Mouse (Mus musculus) kidney, embryonic 15.5 days (tissue): ENCODE results near the gene Arl15. TPM values are rescaled to one million over a fixed set of nuclear protein-coding genes. Genes with fewer than 3 reads are reported as not detected.

Source experiments
- ATAC-seq: fragments of 200-750 bp; cut with Nextera tagmentation; replicated peaks from 2 replicates; pipeline ENCODE4 v1.8.0; 2017; ENCODE audit warnings: moderate TSS enrichment; ENCODE audit not compliant: low FRiP score
- H3K27ac ChIP-seq: fragments of 300-500 bp; sonication (generic); 2 replicates; pipeline ENCODE4 v1.5.1; 2015; ENCODE audit warnings: mild to moderate bottlenecking, inconsistent platforms
- H3K27me3 ChIP-seq: fragments of 300-500 bp; sonication (generic); 2 replicates; pipeline ENCODE4 v1.6.1; 2015; ENCODE audit warnings: inconsistent platforms
- H3K36me3 ChIP-seq: fragments of 300-500 bp; sonication (generic); 2 replicates; pipeline ENCODE4 v1.6.1; 2015; ENCODE audit warnings: inconsistent platforms
- H3K4me1 ChIP-seq: fragments of 300-500 bp; sonication (generic); 2 replicates; pipeline ENCODE4 v1.6.1; 2015; ENCODE audit warnings: inconsistent platforms
- H3K4me2 ChIP-seq: fragments of 300-500 bp; sonication (generic); 2 replicates; pipeline ENCODE4 v1.6.1; 2015; ENCODE audit warnings: moderate library complexity, mild to moderate bottlenecking, inconsistent platforms
- H3K4me3 ChIP-seq: fragments of 300-500 bp; sonication (generic); replicated peaks from 2 replicates; pipeline ENCODE4 v1.5.1; 2015; ENCODE audit warnings: mild to moderate bottlenecking, inconsistent platforms
- H3K9ac ChIP-seq: fragments of 300-500 bp; sonication (generic); 2 replicates; pipeline ENCODE4 v1.6.1; 2015; ENCODE audit warnings: mild to moderate bottlenecking, inconsistent platforms
- H3K9me3 ChIP-seq: fragments of 300-500 bp; sonication (generic); replicated peaks from 2 replicates; pipeline ENCODE4 v1.6.1; 2016; ENCODE audit warnings: inconsistent platforms
- WGBS: fragments of 180-500 bp; shearing (Covaris S2); methylation state at CpG from one replicate; pipeline ENCODE4 v1.1.7; 2015; ENCODE audit warnings: mixed read lengths; 5-methylcytosine and 5-hydroxymethylcytosine counted together
- polyA plus RNA-seq: library from polyadenylated mRNA; unstranded; fragments of >200 nt; fragmentation: Nextera tagmentation; extraction: Ambion mirVana; gene quantifications from 2 replicates; pipeline ENCODE4 v1.2.1, GENCODE M21; 2015

The Arl15 gene
- polyA plus RNA-seq, 1 experiment from 2014 or later = 14.1 TPM

DNA sequence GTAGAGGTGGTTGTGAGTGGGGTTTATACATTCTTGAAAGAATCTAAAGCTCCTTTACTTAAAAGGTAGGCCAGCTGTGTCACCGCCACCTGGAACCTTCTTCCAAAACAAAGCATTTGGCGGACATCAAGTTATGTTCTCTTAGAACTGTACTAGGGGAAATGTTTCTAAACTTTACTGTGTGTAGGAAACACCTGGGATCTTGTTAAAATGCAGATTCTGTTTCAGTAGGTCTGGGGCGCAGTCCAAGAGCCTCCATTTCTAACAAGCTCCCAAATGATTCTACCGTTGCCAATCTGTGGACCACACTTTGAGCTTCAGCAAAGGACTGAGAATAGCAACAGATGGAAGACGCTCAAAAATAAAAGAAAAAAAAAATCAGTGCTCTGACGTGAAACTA, 405.4 kb downstream of the Arl15 start:
- Histone ChIP-seq H3K36me3 (no peaks in the 10 kb centered on the region), H3K4me2 (no peak overlapping the region), H3K4me3 (no peak overlapping the region), H3K4me1 (no peaks in the 10 kb centered on the region), H3K9me3 (no peaks in the 10 kb centered on the region), H3K9ac (no peak overlapping the region), H3K27me3 (no peaks in the 10 kb centered on the region), H3K27ac (no peak overlapping the region)
- 91% methylated on average over 6 of the region's 6 CpGs for WGBS
- no peak for ATAC-seq

DNA sequence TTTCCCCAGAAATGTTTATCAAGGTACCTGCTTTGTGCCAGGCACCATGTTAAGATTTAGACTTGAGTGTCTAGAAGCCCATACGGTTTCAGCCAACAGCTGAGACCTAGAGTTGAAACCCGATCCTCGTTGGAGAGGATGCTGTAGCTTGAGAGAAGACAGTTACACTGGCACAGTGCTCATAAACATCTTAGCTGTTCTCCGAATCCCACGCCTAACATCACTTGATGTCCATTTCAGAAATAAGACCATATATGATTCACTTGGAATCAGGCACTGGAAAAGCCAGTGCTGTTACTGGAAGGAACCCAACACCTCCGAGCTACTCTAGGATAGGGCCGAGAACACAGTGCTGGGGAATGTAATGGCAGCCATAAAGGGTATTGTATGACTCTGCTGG, 406.2 kb downstream of the Arl15 start:
- Histone ChIP-seq H3K27me3 (no peaks in the 10 kb centered on the region), H3K4me1 (no peaks in the 10 kb centered on the region), H3K9ac (no peak overlapping the region), H3K4me3 (no peak overlapping the region), H3K36me3 (no peaks in the 10 kb centered on the region), H3K4me2 (no peak overlapping the region), H3K27ac (no peak overlapping the region), H3K9me3 (no peaks in the 10 kb centered on the region)
- 78% methylated on average over 7 of the region's 7 CpGs for WGBS
- ATAC-seq = no peak

DNA sequence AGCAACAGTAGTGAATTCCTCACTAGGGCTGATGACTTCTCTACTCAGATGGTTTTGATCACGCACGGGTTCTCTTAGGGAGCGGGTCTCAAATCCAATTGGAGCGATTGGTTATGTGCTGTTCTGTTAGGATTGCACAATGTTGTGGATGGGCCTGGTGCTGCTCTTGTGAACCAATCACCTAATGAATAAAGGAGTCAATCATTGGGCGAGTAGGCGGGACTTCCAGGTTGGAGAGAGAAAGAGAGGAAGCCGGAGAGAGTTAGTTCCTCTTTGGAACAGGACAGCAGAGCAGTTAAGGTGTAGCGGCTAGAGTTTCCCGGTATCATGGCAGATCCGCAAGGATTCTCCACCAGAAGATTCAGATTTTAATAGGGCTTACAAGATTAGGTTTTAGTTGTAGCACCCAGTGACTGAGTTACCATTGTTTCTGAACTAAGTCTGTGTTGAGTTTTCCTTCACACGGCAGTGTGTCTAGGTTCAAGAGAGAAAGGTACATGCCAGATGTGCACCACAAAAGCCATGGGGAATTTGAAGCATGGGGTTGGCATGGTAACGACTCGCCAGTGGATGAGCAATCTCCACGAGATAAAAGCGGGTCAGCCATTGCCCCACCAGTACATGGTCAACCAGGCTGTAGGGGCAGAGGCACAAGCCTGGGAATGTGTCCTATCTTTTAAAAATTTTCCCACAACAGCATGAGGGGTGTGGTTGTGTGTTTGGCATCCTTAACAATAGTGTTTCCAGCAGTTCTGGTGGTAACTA, 408.7 kb downstream of the Arl15 start:
- no peak for ATAC-seq
- Histone ChIP-seq H3K27me3 (no peaks in the 10 kb centered on the region), H3K36me3 (no peaks in the 10 kb centered on the region), H3K9ac (no peak overlapping the region), H3K27ac (no peak overlapping the region), H3K4me1 (no peaks in the 10 kb centered on the region), H3K9me3 (no peaks in the 10 kb centered on the region), H3K4me2 (no peak overlapping the region), H3K4me3 (no peak overlapping the region)
- WGBS = 90% methylated on average over 15 of the region's 15 CpGs

Other genes starting within 250 kb of the Arl15 start
- gene Snx18, start 175.9 kb upstream of the Arl15 start, polyA plus RNA-seq = 31.3 and 32.0 TPM in 2 replicates
- gene Hspb3, start 130.8 kb upstream of the Arl15 start, polyA plus RNA-seq = 0.90 and 1.7 TPM in 2 replicates